Mouse (Mus musculus) limb, embryonic 10.5 days (tissue): ENCODE measurements around the gene Slc22a1. TPM values are rescaled to one million over a fixed set of nuclear protein-coding genes. Genes with fewer than 3 reads are reported as not detected.

ENCODE experiments used
- polyA plus RNA-seq: library from polyadenylated mRNA; unstranded; fragments of >200 nt; fragmentation: Nextera tagmentation; extraction: Ambion mirVana; gene quantifications from 2 replicates; pipeline ENCODE4 v1.2.1, GENCODE M21; 2016

The Slc22a1 gene
- polyA plus RNA-seq, 1 experiment from 2014 or later, result not detected

Other genes starting within 250 kb of the Slc22a1 start
- gene Slc22a3, start 168.1 kb downstream of the Slc22a1 start, polyA plus RNA-seq, result 0.04 TPM in 1 of 2 replicates, not detected in the other
- gene Slc22a2, start 91.7 kb downstream of the Slc22a1 start, polyA plus RNA-seq, result not detected in 2 replicates
- gene Igf2r, start 93.8 kb upstream of the Slc22a1 start, polyA plus RNA-seq, result 30.3 and 35.6 TPM in 2 replicates
- gene Mas1, start 192.3 kb upstream of the Slc22a1 start, polyA plus RNA-seq, result 0.73 and 0.93 TPM in 2 replicates
- gene Mrgprh, start 200.2 kb upstream of the Slc22a1 start, polyA plus RNA-seq, result 0.09 TPM in 1 of 2 replicates, not detected in the other
- gene Pnldc1, start 234.4 kb upstream of the Slc22a1 start, polyA plus RNA-seq, result 2.0 and 2.3 TPM in 2 replicates
- gene Tcp1, start 239.9 kb upstream of the Slc22a1 start, polyA plus RNA-seq, result 538 and 581 TPM in 2 replicates
- 200 and 227 TPM in 2 replicates for gene Mrpl18, start 240.5 kb upstream of the Slc22a1 start, polyA plus RNA-seq